Mouse (Mus musculus): ENCODE data around the gene Gdpd5.

Gdpd5 gene

GRCm38 (mm10) chr7:99405386-99406155 lies 24.4 kb downstream of the Gdpd5 start:
- no peak for DNase-seq

GRCm38 (mm10) chr7:99407598-99407997 lies 26.4 kb downstream of the Gdpd5 start:
- DNase-seq: no peak

DNA sequence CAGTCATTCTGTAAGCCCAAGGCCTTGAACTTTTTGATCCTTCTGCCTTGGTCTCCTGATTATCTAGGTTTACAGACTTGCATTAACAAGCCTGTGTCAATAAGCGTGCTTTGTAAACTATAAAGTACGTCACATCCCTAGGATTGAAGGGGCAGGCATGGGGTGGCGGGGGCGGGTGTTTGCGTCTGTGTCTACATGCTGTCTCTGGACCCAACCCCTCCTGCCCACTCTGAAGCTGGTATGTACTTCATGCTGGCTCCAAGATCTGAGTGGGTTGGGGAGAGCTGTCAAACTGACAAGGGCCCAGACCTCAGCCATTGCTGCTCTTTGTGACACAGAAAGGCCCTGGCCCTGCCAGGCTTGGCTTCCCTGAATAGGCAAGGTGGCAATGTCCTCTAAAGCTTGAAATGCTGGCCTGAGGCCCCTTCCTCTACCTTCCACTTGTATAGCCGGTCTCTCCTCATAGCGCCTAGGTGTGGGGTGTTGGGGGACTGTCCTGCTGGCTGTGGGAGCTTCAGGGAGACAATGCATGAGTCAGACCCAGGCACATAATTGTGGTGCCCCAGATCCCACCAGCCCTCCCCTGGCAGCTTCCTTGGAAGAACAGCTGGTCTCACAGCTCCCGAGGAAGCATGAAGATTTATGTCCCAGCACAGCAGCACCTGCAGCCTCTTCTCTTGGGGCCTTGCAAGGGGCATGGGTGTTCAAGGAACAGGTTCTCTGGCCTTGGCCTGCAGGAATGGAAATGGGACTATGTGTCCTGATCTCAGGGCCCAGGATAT lies 28.4 kb downstream of the Gdpd5 start:
- DNase-seq: peak; percentile 44

GRCm38 (mm10) chr7:99410315-99410714 lies 29.1 kb downstream of the Gdpd5 start:
- DNase-seq: no peak

- DNase-seq: no peak
These were observed 30.0 kb downstream of the Gdpd5 start for GRCm38 (mm10) chr7:99411047-99411779.

- DNase-seq: peak; percentile 54
These were observed 33.8 kb downstream of the Gdpd5 start for GRCm38 (mm10) chr7:99415045-99415444.

GRCm38 (mm10) chr7:99419311-99419710 lies 38.1 kb downstream of the Gdpd5 start:
- DNase-seq: no peak

- DNase-seq: no peak
These were observed 39.8 kb downstream of the Gdpd5 start for GRCm38 (mm10) chr7:99421006-99421405.

DNA sequence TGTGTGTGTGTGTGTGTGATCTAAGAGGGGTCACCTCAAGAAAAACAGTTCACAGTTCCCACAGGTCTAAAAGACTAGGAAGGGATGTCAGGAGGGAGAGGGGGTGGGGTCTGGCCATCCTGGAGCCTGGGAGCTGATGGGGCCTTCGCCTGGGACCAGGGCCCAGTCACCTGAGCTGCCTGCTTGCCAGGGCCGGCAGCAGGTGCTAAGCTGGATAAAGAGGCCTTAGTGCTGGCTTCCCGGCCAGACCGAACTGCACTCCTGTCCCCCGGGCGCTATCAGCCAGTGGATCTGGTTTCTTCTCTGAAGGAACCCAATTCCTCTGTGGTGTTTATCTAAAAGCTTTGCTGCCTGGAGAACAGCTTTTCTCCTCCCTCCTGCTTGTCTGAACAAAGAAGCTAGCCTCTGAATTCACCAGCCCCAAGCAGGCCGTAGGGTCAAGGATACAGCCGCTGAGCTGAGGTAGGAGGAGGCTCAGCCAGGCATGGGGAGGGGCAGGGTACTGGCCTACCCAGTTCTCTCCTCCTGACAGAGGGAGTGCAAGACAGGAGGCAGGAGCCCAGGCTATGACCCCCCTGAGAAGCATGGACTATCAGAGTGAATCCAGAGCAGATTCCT lies 43.4 kb downstream of the Gdpd5 start:
- no peak for DNase-seq

- DNase-seq: no peak
These were observed 44.5 kb downstream of the Gdpd5 start for GRCm38 (mm10) chr7:99425706-99426105.

DNA sequence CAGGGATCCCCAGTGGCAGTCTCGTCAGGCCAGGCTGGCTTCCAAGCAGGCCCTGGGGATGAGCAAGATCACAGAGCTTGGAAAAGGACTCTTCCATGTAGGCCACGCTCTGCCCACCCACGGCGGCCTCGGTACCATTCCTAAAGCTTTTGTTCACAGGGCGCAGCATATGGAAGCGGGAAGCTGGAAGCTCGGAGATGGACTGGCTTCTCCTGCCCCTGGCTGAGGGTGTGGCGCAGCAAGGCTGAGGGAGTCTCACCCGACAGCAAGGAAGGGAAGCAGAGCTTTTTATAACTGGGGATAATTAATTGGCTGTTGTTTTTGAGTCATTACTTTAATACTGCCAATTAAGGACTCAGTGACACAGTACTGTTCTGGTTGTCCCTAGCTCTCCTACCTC lies 45.8 kb downstream of the Gdpd5 start:
- DNase-seq: no peak

DNA sequence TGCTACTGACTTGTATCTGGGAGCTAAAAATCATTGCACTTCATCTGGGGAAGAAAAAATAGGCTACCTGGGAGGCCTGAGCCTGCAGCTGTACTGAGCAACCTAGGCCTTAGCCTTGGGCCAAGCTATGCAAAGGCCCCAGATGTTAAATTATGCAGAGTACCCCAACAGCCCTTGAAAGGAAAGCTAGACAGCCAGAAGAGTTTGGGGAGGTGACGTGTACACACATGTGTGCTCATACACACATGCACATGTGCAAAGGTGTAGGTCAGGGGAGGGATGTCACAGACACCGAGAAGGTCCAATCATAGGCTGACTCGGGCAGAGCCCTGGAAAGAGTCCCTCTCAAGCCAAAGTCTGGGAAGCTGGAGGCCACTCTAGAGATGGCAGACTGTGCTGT lies 46.8 kb downstream of the Gdpd5 start:
- DNase-seq: no peak

DNA sequence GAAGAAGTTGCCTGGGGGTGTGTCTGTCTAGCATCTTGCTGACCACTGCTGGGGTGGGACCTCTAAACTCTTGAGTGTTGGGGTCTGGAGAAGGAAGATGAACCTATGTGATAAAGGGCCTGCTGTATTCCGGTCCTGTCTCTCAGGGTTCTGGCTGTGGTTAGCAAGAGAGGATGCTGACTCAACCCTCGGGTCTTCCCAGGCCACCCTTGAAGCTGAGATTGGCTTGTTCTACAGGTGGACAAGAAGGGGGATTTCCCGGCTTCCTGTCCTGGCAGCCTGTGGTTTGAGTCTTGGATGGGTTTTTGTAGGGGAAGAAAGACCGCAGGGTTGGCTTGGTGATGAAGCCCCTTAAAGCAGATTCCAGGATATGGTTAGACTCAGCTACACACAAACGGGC lies 47.6 kb downstream of the Gdpd5 start:
- DNase-seq: no peak

DNA sequence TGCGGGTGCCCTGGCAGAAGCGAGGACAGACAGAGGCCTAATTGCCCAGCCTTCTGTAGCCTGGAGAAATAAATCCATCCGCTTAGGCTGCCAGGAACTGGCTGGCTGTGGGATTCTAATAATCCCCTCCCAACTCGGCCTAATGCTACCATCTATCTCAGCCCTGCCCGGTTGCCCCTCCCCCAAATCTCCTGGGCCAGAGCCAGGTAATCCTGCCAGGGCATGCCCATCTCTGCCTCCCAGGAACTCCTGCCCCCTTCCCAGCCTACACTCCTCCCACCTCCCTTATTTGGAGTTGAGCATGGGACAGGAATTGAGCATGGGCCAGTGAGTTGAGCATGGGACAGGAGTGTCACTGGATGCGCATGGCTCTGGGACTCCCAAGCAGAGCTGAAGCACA lies 48.6 kb downstream of the Gdpd5 start:
- DNase-seq: peak; percentile 42

DNA sequence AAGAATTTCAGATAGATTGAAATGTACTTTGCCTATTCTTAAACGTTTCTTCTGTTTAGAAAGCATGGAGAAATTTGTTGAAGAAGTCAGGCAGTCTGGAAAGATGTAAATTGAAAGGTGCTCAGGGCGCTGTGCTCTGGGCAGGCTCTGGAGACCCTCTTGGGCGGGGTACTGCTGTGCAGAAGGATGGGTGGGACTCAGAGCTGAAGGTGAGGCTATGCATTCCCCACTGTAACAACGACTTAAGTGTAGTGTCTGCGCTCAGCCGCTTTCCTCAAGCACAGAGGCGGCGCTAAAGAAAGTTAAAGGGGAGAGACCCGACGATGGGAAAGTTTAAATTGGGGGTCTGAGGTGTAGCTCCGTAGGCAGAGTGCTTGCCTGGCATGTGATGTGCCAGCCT lies 49.0 kb downstream of the Gdpd5 start:
- no peak for DNase-seq

GRCm38 (mm10) chr7:99432248-99432647 lies 51.0 kb downstream of the Gdpd5 start:
- peak; percentile 47 for DNase-seq

- no peak for DNase-seq
These were observed 51.6 kb downstream of the Gdpd5 start for GRCm38 (mm10) chr7:99432863-99433262.

DNA sequence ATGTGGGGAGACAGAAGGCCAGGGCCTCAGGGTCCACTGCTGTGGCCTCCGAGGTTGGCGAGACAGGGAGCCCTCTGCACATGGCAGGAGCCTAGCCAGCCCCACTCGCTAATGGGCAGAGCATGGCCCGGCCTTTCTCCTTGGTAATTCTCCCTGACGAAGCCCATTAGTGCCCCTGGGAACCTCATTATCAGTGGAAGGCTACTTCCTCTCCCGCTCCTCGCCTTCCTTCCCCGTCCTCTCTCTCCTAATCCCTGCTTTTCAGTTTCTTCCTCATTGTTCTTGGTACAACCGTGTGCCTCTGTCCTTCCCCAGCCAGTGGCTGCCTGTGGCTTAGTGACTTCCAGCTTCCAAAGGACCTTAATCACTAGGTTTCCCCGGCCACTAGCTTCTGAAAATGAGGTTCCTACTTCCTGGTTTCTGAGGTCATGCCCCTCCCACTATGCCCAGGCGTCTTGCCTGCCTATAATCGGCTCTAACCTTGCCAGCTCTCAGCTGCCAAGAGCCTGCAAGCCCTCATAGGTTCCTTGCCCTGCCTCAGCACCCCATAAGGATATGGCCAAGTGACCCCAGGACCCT lies 53.5 kb downstream of the Gdpd5 start:
- no peak for DNase-seq

DNA sequence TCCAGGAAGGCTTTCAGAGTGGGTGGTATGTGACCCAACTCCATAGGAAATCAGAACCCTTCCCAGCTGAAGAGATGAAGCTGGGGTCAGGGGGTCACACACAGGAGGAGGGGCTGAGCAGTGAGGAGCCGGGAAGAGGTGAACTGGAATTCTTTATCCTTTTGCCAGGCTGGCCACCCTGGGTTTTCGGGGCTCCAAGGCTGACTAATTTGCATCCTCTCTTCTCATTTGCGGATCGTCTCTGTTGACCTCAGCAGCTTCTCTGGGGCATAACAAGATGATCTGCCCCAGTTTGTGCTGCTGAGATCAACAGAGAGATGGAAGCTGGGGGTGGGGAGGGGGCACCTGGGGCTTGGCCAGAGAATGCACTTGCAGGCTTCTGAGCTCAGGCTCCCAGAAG lies 55.3 kb downstream of the Gdpd5 start:
- DNase-seq: no peak

- DNase-seq: peak; percentile 36
These were observed 57.7 kb downstream of the Gdpd5 start for GRCm38 (mm10) chr7:99438881-99439280.

DNA sequence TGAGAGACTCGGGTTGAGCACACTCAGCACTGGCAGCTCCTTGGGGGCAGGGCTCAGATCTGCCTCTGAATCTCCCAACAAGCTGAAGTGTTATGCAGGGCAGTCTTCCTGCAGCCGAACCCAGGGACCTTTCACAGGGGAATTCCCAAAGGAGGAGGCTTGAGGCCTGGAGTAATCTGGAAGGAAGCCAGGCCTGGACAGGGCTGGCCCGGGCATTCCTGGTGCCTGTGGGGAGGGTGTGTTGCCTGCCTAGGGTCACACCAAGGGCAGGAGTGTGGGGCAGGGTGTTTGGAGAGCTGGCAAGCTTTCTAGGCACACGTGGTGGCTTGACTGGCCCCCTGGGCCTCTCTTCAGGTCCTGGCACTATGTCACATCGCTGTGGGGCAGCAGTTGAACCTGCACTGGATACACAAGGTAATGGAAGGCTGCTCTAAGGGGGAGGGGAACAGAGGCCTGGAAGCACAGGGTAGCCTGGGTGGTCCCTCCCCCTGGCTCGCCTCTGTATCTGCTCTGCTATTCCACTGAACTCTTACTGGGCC lies 60.4 kb downstream of the Gdpd5 start:
- peak; percentile 86 for DNase-seq

- DNase-seq: no peak
These were observed 62.0 kb downstream of the Gdpd5 start for GRCm38 (mm10) chr7:99443164-99443563.

- peak; percentile 27 for DNase-seq
These were observed 62.8 kb downstream of the Gdpd5 start for GRCm38 (mm10) chr7:99444012-99444411.
